Mouse (Mus musculus) thymus, postnatal 0 days (tissue): Measurements from ENCODE around the gene Ldlrad3. TPM values are rescaled to one million over a fixed set of nuclear protein-coding genes. Genes with fewer than 3 reads are reported as not detected.

Experiments
- DNase-seq: peaks from one replicate; pipeline ENCODE4 v3.0.0-alpha.2; 2015; ENCODE audit warnings: low spot score
- polyA plus RNA-seq: library from polyadenylated mRNA; unstranded; fragments of >200 nt; fragmentation: Nextera tagmentation; extraction: Ambion mirVana; gene quantifications from 2 replicates; pipeline ENCODE4 v1.2.1, GENCODE M21; 2015

Ldlrad3 gene
- polyA plus RNA-seq, 1 experiment from 2014 or later, result 13.6 TPM

GRCm38 (mm10) chr2:102073266-102074037 is 112.7 kb downstream of the Ldlrad3 start:
- DNase-seq, result peak; percentile 86

DNA sequence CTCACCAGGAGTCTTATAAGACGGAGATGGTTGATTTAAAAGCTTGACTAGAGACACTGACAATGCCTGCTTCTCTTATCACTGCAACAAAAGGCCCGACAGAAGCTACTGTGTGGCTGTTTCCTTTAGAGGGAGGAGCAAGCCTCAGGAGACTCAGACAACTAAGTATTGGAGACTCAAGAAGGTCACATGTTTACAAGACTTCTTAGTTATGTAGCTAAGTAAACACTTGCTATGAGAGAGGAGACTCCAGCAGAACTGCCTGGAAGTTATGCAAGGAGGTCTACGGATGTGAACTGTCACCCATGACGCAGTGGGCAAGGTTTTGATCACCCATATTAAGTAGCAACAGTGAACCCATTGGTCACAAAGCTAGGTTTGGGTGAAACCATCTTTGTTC is 113.3 kb downstream of the Ldlrad3 start:
- peak; percentile 73 for DNase-seq

GRCm38 (mm10) chr2:102071022-102071717 is 115.0 kb downstream of the Ldlrad3 start:
- no peak for DNase-seq

GRCm38 (mm10) chr2:102064826-102065441 is 121.3 kb downstream of the Ldlrad3 start:
- no peak for DNase-seq

DNA sequence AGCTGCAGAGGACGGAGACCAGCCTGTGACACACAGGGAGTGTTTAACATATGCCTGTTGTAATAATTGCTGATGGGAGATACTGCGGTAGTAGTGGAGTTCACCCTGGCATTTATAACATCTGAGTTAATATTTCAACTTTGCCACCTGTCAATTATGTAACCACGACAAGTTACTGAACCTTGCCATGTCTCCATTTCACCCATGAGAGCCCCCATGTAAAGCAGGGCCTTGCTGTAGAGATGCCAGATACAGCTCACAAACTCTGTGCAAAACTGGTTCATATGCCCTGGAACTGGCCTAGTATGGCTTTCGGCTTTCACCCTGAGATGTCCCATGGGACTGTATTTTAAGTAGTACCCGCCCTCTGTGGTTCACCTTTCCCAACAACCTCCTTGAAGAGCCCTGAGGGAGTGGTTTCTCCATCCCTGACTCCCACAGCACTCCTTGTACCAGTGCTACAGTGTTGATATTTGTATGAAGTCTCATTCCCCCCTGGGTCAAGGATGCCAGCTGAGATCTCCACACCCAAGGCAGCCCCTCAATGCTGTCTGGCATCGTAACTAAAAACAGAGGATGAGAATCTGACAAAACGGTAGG is 122.2 kb downstream of the Ldlrad3 start:
- no peak for DNase-seq

DNA sequence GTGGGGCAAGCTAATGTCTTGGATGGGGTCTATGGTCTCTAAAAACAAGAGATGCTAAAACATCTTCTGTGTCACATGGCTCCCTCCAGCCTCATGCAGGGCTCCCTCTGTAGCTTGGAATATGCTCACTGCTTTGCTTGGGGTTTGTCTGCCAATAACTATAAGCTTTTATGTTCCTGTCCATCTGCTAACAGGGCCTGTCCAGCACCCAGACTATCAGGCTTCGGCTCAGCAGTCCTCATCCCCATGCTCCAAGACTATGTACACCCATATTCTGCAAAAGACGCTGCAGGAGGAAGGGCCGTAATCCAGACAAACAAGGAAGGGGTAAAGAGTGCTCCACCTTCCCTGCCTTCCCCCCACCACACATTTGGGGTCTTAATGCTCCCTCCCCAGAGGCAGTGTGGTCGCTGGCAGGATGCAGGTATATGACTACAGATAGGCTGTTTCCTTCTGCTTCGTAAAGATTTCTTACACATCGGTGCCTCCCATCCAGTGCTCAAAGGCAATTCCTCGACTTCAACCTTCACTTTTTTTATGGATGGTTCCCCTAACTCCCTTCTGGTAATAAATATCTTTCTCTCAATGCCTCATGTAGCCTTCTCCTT is 123.2 kb downstream of the Ldlrad3 start:
- DNase-seq, result no peak

- no peak for DNase-seq
Observed at GRCm38 (mm10) chr2:102061921-102062320, 124.3 kb downstream of the Ldlrad3 start.

- no peak for DNase-seq
Observed at GRCm38 (mm10) chr2:102057746-102058145, 128.4 kb downstream of the Ldlrad3 start.

- DNase-seq, result peak; percentile 89
Observed at GRCm38 (mm10) chr2:102057029-102057685, 129.0 kb downstream of the Ldlrad3 start.

GRCm38 (mm10) chr2:102056144-102056543 is 130.0 kb downstream of the Ldlrad3 start:
- DNase-seq, result peak; percentile 50

- peak; percentile 59 for DNase-seq
Observed at GRCm38 (mm10) chr2:102052951-102053660, 133.1 kb downstream of the Ldlrad3 start.

DNA sequence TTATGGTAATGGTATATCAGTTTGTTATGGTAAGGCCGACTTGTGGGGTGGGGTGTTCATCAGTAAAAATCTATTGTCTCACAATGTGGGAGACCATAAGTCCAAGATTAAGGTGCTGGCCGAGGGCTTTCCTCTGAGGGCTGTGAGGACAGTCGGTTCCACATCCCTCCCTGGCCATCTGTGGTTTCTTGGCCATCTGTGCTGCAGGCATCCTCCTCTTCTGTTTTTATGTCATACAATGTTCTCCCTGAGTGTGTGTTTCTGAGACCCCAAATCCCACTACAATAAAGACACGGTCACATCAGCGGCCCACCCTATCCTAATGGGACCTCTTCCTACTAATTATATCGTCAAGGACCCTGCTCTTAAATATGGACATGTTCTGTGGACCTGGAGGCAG is 133.8 kb downstream of the Ldlrad3 start:
- DNase-seq, result no peak

GRCm38 (mm10) chr2:102049866-102050550 is 136.2 kb downstream of the Ldlrad3 start:
- DNase-seq, result peak; percentile 48

DNA sequence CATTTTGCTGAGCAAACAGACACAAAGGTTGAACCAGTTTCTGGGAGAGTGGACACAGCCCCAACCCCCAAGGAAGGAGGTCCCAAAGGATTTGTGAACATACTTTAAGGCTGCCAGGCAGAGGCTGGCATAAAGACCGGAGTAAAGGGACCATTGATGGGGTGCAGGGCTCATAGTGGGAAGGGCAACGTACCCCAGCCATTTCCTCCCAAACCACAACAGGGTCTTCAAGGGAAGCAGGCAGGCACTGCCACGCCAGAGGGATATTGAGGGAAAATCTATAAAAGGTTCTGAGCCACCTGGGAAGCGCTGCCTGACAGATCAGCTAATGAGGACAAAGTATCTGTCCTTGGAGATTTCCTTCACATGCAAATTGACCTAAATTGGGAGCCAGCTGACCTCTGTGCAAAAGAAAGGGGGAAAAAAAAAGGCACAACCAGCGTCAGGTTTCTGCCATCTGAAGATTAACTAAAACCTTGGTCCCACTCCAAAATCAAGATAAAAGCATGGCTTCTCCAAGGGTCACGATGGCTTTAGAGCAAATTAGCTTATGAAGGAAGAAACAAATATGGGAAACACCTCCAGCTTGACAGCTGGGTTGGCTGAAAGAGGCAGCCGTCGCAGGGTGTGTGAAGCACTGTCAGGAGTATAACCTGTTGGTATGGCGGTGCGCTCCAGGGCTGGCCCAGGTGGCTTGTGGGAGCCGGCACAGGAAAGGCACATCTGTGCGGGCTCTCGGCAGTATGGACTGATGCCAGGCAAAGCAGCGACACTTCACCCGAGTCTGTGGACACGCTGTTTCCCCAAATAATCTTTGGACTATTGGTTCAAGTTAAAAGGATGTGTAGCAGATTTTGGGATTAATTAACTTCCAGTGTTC is 137.6 kb downstream of the Ldlrad3 start:
- no peak for DNase-seq

- DNase-seq, result no peak
Observed at GRCm38 (mm10) chr2:102046481-102046880, 139.7 kb downstream of the Ldlrad3 start.

GRCm38 (mm10) chr2:102040456-102040855 is 145.7 kb downstream of the Ldlrad3 start:
- DNase-seq, result no peak

DNA sequence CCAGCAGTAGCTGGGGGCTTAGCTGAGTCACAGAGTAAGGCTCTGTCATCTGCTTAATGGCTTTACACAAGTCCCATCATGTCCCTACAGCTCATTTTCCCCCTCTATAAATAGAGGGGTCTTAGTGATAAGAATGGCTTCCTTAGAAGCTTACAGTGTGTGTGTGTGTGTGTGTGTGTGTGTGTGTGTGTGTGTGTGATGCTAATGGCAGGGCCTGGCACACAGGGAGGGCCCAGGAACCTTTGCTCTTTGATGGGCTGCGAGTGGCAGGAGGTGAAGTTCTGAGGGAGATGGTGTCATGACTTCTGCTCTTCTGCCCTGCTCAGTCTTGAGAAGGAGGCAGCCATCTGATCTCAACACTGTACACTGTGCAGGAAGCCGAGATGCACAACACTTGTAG is 146.2 kb downstream of the Ldlrad3 start:
- peak; percentile 63 for DNase-seq

DNA sequence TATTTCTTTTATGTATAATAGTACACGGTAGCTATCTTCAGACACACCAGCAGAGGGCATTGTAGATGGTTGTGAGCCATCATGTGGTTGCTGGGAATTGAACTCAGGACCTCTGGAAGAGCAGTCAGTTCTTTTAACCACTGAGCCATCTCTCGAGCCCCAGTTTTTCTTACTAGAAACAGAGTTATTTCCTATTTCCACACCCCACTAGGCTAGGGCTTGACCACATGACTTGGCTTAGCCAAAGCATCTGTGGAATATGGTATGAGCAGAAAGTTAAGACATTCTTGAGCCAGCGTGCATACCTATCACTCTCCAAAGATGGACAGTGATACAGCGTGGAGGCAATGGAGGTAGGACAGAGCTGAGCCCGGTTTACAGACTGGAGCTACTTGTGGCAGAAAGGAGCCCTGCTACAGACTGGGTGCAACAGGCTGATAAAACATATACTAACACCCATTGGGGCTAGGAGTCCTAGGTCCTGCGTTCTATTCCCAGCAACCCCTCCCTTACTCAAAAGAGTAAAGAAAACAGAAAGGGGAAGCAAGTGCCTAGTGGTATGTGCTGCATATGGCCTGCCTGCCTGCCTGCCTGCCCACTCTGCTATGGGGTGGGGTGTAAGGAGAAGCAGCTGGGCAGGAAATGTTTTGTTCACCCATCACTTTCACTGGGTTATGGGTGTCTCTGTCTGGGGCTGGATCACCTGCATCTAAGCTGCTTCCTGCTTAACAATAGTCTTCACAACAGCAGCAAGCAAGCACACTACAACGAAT is 147.1 kb downstream of the Ldlrad3 start:
- peak; percentile 90 for DNase-seq
